Mouse (Mus musculus): ENCODE measurements around the gene Fam210b. TPM values are rescaled to one million over a fixed set of nuclear protein-coding genes. Genes with fewer than 3 reads are reported as not detected.

The Fam210b gene
- total RNA-seq, 2 experiments from 2014 or later: 8.7 to 14.4 TPM

DNA sequence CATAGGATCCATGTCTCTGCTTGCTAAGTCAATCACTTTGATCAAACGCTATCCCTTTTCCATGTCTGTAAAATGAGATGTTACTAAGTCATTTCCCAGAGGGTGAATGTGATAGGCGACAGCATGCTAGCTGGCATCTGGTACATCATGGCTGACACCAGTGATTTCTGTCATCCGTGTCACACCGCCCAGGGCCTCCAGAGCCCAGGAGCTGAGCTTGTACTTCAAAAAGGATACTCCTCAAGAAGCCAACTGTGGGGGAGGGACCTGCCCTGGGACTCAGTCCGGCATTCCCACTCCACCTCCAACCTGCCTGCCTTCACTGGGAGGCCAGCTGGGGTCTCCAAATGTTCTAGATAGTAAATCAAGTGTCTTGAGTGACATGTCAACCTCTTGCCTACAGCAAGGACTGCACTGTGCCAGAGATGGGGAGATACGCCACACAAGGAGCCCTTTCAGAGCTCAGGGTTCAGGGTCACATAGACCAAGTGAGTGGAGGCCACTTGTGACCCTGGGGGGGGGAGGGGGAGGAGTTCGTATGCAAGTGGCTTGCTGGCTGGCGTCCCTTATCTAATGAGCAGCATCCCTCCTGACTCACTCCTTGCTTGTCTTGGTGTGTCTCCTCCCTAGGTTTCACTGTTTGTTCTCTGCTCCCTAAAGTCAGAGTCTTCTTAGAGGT is 1.7 kb downstream of the Fam210b start:
- ATAC-seq (replicated peaks; ENCODE audit: low FRiP score, low TSS enrichment, poor library complexity, severe bottlenecking): peak; percentile 21

DNA sequence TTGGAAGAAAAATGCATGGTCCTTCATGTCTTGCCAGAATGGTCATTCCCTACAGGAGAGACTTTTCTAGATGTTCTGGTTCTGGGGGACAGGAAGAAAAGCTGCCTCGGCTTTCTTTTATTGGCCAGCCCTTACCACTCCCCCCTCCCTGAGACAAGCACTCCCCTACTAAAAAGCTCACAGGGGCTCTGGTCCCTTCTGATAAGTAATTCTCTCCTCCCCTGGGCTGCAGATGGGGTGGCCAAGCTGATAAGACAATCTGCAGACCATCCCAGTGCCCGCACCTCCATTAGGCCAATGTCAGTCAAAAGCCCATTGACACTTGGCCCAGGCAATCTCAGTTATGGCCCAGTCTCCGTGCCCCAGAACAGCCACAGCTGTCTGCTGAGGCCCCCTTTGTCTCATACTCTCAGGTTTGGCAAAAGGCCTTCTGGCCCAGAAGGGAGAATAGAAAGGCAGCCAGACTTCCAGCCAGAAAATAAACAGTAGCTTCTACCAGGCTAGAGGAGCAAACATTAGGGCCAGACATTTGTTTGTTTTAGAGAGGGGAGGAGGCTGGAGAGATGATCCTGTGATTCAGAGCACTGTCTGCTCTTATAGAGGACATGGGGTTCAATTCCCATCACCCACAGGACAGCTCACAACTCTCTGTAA is 3.1 kb downstream of the Fam210b start:
- ATAC-seq (replicated peaks; ENCODE audit: low FRiP score, low TSS enrichment, poor library complexity, severe bottlenecking): peak; percentile 51

DNA sequence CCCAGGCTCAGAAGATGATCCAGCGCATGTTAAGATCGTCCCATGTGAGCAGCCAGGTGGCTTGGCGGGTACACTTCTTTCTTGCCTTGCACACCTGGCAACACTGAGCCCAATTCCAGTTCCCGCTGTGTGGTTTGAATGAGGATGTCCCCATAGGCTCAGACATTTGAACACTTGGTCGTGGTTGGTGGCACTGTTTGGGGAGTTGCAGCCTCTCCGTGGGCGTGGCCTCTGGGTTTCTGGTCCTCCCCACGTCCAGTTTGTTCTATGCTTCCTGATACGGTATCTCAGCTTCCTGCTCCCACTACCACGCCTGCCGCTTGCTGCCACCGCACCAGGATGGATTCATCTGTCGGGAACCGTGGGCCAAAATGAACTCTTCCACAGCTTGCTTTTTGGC is 4.4 kb downstream of the Fam210b start:
- ATAC-seq (replicated peaks; ENCODE audit: low FRiP score, low TSS enrichment, poor library complexity, severe bottlenecking): no peak

DNA sequence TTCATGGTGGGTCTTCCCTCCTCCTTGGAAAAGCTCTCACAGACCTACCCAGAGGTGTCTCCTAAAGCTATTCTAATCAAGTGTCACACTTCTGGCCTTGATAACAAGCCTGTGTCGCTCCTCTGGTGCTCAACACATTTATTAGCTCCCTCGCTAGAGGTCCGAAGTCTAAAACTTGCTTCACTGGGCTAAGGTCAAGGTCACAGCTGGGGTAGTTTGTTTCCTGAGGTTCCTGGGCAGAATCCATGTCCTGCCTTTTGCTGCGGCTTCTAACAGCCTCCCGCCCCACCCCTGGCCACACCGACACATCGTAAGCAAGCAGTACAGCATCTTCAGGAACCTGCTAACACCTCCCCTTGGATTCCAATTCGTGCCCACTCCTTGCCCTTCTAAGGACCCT is 5.4 kb downstream of the Fam210b start:
- ATAC-seq (replicated peaks; ENCODE audit: low FRiP score, low TSS enrichment, poor library complexity, severe bottlenecking): no peak

DNA sequence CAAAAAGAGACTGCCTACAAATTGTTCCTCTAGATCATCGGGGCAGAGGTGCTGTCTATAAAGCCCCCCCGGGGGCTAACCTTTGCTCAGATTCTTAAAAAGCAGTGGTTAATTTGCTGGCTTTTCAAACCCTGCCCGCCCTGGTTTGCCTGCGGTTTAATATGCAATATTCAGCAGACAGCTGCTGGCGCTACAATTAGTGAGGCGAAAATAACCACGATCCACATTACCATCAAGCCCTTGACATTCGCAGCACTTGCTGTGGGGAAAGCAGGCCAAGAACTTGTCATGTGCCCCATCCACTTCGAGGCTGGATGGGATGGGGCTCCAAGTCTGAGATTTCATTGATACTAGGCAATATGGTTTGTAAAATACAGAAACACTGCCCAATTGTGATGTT is 7.9 kb downstream of the Fam210b start:
- ATAC-seq (replicated peaks; ENCODE audit: low FRiP score, low TSS enrichment, poor library complexity, severe bottlenecking): no peak

DNA sequence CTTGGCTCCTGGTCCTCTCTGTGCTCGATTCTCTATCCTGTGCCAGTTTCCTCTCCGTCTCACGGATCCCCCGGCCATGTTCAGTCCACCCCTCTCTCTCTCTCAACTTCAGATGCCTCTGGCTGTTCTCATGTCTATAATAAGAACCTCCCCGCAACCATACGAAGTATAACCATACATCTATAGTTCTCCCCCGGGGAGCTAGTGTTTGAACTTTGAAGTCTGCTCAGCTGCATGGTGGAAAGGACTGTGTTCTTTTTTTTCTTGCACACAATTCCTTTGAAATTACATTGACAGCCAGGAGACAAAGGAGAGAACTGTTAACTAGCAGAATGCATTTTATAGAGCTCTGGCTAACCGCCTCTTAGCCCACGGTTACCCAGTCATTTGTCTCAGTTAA is 9.4 kb downstream of the Fam210b start:
- ATAC-seq (replicated peaks; ENCODE audit: low FRiP score, low TSS enrichment, poor library complexity, severe bottlenecking): no peak

DNA sequence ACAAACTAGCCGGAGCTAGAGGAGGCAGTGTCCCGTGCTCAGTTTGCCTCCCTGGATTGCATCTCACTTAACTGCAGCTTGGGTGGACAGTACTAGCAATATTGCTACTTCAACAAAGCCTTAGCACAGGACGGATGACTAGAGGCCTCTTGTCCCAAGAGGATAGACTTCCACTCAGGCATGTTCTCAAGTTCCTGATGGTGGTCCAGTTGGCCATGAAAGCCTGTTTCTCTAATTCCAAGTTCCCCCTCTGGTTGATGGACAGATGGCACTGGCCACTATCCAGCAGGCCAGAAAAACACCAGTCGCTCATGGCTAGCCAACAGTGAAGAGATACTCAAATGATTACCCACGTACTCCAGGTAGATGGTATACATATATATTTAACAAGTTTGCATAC is 10.5 kb downstream of the Fam210b start:
- ATAC-seq (replicated peaks; ENCODE audit: low FRiP score, low TSS enrichment, poor library complexity, severe bottlenecking): no peak

DNA sequence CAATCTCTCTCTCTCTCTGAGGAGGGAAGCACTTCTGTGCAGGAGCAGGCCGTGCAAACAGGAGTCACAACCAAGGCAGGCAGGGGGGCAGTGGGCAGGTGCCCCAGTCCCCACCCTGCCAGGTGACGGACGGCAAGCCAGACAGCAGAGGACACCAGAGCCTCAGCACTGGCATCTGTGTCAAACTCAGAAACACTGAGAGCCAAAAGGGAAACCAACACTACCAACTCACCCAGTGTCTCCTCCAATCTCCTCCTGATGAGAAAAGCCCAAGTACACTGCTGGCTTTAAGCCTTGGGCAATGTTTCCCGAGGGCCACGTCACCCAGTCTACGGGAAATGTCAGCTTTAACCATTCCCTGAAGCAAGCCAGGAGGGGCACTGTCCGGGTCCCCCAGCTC is 17.8 kb downstream of the Fam210b start:
- ATAC-seq (replicated peaks; ENCODE audit: low FRiP score, low TSS enrichment, poor library complexity, severe bottlenecking): no peak

DNA sequence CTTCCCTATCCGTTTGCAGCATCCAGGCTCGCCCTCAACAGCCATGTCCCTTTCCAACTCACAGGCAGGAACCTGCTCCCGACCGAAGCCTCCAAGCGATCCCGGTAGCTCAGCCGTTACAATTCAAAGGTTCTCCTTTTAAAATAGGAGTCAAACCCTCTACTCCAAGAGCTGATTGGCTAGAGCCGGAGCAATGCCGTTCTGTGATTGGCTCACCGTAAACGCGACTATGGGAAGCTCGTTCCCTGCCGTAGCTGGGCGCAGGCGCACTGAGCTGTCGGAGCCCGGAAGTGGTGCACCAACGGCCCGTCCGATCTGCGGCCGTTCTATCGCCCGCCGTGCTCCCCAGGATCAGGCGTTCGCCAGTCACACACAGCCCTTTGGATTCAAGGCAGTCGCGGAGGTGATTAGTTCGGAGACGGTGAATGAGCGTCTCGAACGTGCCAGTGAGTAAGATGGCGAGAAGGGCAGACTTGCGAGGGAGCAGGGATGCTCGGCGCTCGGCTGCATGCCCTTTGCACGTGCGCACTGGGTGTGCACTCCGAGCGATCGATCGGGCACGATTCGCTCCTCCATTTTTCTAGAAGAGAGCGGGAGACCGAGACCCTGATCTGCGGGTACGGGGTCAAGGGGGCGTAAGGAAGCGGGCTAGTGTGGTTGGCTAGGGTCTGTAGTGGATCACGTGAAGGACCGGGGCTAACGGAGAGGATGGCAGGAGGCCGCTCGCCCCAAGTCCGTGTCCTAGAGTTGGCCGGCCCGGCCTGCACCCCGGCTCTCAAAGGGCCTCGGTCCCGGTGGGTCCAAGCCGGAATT is 25.3 kb downstream of the Fam210b start, which contains the start of the genes Aurka and Cstf1:
Gene Aurka, minus strand, starts transcription at position 125 of the 813 bp plus-strand sequence.
Gene Cstf1, plus strand, starts transcription at position 271 of the 813 bp plus-strand sequence.
- peak; percentile 94 for ATAC-seq (replicated peaks; ENCODE audit: low FRiP score, low TSS enrichment, poor library complexity, severe bottlenecking)

DNA sequence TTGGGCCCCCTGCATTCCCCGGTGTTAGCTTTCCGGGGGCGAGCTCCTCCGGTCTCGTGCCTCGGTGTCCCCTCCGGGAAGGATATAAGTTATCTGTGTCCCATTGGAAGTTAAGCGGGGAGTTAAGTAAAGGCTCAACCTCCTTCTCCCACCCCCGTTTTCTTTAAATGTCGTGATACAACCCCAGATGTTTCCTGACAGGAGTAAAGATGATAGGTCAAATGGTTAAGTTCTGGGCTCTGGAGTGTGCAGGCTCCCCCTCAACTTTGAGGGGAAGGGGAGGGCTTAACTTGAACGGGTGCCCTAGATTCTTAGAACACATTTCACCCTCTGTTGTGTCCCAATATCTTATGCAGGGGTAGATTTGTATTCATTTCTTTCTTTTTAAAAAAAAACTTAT is 25.9 kb downstream of the Fam210b start:
- ATAC-seq (replicated peaks; ENCODE audit: low FRiP score, low TSS enrichment, poor library complexity, severe bottlenecking): peak; percentile 1; the same call in 1 of the 2 replicates

DNA sequence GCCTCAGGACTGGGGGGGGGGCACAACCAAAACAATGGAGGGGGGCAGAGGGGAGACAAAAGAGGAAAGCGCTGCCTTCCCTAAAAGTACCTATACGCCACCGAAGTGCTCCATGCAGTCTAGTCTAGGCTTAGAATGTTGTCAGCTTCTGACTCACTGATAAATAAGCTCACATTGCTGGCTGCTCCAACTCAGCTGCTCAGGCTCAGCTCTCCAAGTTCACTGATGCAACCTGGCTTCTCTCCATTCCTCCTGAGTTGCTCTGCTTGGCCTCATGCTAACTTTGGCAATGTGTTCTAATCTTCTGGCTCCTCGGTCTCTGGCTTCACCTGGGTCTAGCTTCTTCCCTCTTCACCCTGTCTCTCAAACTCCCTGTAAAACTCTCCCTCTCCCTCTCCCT is 31.2 kb downstream of the Fam210b start:
- no peak for ATAC-seq (replicated peaks; ENCODE audit: low FRiP score, low TSS enrichment, poor library complexity, severe bottlenecking)

DNA sequence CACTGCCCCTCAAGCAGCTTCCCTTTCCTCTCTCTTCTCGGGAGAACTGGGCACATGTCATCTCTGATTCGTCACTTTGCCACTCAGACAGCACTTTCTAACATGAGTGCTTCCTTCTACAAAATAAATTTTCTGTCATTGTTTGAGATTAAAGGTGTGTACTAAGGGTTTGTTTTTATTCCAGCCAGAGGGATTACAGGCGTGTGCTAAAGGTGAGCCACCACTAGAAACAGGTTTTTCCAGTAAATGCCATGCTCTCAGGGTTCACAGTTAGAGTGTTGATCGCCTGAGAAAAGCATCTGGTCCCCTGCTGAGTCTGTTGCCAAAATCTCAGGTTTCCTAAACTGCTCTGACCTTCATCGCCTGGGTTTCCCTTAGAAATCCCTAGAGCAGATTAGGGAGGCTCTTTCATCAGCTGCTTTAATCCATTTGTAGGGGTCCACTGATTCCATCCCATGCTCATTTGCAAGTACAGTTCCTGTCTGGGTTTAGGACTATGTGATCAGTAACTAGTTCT is 31.7 kb downstream of the Fam210b start:
- ATAC-seq (replicated peaks; ENCODE audit: low FRiP score, low TSS enrichment, poor library complexity, severe bottlenecking): no peak

DNA sequence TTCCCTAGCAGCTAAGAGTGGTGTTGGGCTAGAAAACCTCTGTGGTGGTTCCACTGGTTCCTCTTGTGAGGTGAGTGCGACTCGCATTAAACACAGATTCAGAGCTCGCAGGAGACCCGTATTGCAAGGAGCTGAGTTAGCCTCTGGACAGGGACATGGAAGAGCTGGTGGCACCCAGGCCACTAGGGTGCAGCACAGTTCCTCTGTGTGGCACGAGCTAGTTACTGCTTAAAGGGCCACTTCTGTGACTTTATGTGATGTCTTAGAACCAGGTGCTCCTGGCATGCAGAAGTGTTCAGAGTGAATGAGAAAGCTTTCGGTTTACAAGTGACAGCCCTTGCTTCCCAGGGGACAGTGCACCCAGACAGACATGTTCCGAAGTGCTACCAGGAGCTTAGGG is 33.0 kb downstream of the Fam210b start:
- peak; percentile 81 for ATAC-seq (replicated peaks; ENCODE audit: low FRiP score, low TSS enrichment, poor library complexity, severe bottlenecking)

DNA sequence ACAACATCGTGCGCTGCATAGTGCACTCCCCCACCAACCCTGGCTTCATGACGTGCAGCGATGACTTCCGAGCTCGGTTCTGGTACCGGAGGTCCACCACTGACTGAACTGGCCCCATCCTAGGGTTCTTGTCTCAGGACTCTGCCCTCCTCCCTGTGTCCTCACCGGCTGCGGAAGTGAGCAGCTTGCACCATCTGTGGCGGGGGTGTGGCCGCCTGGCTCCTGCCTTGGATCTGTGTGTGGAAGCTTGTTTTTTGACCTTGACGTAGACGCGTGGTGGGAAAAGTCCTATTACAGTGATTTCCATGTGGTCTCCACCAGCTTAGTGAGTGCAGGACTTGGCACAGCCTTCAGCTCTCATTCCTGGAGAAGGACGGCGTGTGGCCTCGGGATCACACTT is 35.1 kb downstream of the Fam210b start:
- ATAC-seq (replicated peaks; ENCODE audit: low FRiP score, low TSS enrichment, poor library complexity, severe bottlenecking): no peak

DNA sequence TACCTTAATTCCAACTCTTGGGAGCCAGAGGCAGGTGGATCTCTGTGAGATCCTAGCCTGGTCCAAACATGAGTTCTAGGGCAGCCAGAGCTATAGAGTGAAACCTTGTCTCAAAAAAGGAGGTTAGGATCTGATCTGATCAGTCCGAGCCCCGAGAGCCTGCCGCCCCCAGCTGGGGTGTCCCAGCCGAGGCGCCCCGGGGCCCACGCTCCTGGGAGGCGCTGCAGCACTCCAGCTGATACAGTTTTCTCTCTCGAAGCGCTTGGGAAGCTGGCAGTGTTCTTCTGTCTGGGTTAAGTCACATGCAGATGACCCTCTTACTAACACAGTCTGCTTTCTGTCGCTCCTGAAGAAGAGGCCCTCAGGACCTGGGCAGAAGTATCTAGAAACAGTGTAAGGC is 36.0 kb downstream of the Fam210b start:
- ATAC-seq (replicated peaks; ENCODE audit: low FRiP score, low TSS enrichment, poor library complexity, severe bottlenecking): no peak

DNA sequence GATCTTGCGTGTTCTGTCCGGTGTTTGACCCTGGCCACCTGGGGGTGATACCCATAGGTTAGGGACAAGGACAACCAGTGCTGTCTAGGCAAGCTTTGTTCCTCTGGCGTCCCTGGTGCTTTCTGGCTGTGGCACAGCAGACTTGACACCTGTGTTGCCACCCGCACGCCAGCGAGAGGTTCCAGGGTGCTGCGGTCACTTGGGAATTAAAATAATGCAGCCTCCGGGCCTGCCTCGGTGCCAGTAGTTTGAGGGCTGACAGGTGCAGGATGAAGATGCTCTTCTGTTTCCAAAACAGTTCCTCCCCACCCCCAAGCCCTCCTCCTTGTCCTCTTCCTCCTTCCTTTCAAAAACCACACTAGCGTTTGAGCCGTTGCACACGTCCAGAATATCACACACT is 36.5 kb downstream of the Fam210b start:
- ATAC-seq (replicated peaks; ENCODE audit: low FRiP score, low TSS enrichment, poor library complexity, severe bottlenecking): no peak

DNA sequence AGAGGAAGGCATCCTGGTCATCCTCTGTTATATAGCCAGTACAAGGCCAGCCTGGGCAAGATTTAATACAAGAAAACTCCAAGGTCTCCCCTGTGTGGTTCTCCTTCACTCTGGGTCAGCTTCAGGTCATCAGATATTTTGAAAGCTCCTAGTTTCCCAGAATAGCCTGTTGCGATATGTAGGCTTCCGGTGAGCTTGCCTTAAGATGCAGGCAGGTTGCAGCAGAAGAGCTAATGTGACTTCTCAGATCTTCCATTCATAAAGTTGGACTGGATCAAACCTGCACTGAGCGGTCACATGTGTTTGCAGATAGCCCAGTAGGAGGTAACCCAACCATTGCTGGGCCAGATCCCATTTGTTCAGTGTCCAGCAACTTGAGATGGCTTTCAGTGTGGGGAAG is 39.4 kb downstream of the Fam210b start:
- ATAC-seq (replicated peaks; ENCODE audit: low FRiP score, low TSS enrichment, poor library complexity, severe bottlenecking): no peak

DNA sequence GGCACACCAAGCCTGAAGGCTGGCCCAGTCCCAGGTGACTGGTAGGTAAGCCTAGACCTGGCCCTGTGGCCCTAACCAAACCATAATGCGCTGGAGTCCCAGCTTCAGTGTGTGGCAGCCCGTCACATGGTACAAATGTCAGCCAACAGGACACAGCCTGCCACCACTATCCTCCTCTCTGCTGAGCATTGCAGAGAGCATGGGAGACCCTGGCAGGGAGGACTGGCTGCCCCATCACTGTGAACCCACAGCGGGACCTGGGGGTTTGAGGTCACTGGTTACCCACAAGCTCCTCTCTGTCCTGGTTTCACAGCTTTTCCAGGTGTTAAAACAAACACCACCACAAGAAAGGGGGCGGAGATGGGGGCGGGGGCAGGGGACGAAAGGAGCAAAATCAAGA is 45.0 kb downstream of the Fam210b start:
- ATAC-seq (replicated peaks; ENCODE audit: low FRiP score, low TSS enrichment, poor library complexity, severe bottlenecking): no peak

DNA sequence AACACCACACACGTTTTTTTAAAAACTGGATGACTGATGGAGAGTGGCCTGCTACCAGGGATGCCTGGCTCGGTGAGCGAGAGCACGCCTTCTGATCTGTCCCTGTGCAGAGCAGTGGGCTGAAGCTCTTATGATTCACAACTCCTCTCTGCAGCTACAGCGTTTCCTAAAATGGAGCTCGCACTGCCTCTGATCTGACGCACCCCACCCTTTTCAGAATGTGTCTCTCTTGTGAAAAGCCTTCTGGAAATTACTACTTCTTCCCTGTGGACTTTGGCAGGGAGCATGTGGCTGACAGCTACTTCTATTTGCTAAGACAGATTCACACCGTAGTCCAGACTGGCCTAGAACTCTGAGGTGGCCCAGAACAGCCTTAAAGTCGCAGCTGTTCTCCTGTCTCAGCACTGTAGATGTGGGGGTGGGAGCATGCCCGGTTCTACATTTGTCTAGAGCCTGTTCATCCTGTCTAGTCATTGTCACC is 46.7 kb downstream of the Fam210b start:
- ATAC-seq (replicated peaks; ENCODE audit: low FRiP score, low TSS enrichment, poor library complexity, severe bottlenecking): no peak

DNA sequence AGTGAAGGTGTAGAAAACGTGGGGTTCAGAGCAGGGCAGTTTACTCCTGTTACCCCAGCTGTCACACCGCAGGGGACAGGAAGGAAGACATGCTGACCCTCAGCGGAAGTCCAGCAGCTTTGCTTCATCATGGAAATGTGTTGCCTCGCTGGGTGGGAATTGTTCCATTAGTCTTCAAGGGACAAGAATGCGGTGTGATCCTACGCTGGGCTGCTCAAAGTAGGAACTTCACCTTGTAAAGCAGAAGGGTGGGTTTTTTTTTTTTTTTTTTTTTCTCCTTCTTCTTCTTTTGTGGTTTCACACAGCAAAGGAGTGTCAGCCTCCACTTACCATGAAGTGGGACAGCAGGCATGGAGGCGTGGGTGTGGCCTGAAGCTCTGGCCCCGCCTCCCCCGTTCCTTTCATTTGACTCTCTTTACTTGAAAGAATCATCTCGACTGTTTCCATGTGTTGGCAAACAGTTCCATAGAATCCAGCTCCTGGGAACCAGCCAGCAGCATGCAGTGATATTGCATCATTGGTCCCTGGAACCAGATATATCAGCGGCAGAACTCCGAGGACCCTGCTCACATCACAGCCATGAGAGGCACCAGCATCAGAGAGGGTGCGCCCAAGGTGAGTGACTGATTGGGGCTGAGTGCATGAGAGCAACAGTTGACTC is 48.2 kb downstream of the Fam210b start, which contains the start of gene Cass4:
Gene Cass4, plus strand, starts transcription at position 404 of the 661 bp plus-strand sequence.
- ATAC-seq (replicated peaks; ENCODE audit: low FRiP score, low TSS enrichment, poor library complexity, severe bottlenecking): peak; percentile 77
